Mouse (Mus musculus) embryo, embryonic 10 days (tissue): ENCODE measurements at regions not wholly inside any gene's neighbourhood (a gene's known extent, or its start where the extent isn't known, plus 50 kb on each side); places are given as distances from the start of the nearest gene placed in this dataset.

Source experiments
- DNase-seq: peaks from one replicate; pipeline ENCODE4 v3.0.0-alpha.2; 2015; ENCODE audit warnings: low spot score

DNA sequence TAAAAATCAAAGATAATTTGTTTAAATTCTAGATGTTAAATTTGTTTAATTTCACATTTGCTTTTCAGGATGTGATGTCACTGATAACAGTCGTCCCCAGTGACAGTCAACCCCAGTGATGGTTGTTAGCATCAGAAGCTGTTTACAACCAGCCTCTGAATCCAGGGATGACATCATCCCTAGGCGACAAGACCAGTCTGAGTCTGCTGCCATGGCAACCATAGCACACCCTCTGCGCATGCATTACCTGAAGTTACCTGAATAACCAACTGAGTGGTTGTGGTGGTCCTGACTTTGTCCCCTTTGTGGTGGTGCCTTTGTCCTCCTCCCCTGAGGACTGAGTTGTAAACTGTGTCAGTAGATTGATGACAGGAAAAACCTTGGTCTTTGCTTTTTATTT lies 92.0 kb upstream of the Zfp644 start:
- peak; percentile 43 for DNase-seq

DNA sequence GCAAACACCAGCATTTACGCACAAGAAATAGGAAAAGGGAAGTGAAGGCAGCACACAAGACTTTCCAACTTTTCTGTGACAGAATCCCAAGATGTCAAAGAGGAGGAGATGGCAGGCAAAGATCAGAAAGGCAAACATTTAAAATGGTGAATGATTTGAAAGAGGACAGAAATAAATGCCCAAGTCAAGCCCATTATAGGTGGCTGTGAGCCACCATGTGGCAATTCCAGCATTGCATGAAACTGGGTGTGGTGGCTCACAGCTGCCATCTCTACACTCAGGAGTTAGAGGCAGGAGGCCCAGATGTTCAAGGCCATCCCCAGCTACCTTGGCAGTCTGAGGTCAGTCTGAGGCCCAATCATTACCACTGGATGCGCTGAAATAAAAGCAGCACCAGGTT lies 88.0 kb upstream of the Zfp644 start:
- peak; percentile 47 for DNase-seq

DNA sequence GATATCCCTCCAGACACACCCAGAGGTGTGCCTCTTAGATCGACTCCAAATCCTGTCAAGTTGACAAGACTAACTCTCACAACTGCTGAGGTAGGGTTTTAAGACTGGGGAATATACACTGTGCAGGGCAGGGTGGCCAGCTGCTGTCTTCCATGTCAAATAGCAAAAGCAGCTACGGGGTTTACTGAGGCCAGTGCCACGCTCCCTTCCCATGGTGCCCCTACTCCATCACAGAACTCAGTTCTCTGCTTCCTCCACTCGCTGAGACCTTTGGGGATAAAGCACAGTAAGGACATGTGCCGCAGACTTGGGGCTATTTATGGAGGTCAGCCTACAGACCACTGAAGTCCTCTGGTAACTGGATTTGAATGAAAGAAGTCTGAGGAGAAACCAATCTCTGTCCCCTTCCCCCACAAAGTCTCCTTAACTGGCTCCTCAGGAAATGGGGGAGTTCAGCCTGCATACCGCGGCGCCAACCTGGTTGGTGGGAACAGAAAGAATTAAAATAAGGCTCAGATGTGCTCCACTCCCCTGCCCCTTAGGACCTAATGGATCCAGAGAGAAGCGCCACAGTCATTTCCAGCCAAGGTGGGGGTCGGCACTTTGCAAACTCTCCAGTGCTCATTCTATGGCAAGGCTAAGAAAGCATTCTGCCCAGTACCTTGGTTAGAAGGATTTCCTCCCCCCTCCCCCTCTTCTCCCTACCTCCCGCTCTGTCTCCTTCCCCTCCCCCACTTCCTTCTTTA lies 87.0 kb upstream of the Zfp644 start:
- DNase-seq, result peak; percentile 42

DNA sequence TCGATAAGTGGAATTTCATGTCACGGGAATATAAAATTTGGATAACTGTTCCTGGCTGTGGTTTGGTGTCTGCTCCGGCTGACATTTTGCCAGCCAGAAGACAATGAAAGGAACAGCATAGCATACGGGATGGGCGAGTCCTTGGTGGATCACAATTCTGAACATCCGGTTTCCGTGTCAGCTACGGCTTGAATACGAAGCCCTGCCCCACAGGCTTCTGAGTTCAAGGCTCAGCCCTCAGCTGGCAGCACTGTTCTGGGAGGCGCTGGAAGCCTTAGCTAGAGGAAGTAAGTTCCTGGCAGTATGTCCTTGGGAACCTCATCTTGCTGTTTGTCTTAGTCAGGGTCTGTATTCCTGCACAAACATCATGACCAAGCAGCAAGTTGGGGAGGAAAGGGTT lies 83.7 kb upstream of the Zfp644 start:
- DNase-seq, result no peak

DNA sequence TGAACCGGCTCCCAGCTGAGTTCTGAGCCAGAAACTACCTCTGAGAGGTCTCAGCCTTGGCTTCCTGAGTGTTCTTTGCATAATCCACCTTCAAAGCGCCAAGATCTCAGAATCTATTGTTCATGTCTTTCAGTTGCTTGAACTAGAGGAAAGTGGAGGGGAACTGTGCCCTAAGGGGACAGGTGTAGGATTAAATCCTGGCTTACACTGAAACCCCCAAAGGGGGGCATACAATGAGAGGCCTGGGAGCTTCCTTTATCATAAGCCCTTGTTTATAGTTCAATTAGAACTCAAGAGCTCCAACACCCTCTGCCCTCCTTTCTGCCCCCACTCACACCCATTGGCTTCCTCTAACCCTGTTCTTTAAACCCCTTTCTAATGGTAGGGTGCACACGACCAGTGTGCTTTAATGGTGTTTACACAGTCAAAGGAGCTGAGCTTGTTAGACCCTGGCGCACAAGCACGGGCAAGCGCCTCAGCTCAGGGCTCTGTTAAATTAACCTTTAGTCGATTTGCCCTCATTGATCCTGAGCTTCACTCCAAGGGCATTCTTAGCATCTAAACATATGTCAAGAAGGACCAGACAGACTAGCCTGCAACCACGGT lies 81.2 kb upstream of the Zfp644 start:
- DNase-seq, result no peak

DNA sequence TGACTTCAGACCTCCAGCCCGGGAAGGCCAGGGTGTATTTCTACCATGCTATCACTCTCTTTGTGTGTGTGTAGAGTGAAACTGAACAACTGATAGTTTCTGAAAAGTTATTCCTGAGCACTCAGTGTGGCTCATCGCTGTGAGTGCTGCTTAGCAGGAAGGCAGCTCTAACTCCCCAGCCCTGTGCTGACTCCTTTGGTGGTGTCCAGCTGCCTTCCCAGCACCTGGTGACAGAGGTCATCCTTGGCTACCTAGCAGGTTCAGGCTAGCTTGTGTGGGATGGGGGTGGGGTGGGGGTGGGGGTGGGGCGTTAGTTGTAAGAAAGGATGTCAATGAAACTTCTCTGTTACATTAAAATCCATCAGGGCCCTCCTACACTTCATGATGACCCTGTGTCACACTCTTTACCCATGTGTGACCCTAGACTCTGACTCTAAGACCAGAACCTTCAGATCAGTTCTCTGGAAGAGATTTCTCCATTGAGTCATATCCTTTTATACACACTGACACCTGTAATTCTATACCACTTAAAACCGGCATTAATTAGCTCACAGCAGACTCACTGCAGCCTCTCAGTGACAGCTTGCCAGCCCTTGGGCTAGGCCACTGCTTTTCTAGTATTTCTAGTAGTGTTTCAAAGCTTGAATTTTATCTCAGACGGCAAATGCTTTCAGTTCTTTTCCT lies 78.1 kb upstream of the Zfp644 start:
- no peak for DNase-seq

DNA sequence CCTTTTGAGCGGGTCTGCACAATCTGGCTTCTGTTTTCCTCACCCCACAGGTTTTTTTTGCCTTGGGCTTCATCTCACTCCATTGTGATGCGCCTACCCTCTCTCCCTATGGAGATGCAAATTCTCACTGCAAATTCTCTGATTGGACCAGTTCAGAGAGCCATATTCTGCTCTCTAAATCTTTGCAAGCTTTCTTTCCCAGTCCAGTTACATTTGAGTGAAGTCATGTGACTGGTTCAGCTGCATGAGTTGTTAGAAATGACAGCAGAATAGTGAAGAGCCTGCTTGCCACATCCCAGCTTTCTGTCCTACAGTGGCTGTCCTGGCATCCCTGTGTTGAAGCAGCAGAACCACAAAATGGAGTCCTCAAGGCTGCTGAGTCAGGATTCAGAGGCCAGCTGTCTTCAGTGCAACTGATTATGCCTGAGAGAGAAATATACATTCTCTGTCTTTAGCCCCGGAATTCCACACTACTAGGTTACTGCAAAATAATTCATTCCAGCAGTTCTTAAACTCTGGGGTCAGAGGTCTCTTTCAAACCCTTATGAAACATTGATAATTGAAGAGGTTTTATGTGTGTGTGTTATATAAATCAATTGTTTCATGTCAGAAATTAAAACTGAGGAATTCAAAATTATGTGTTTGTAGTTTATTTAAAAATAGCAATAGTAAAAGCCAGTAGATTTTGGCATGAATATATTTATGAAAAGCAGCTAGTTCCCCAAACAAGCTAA lies 76.3 kb upstream of the Zfp644 start:
- DNase-seq, result peak; percentile 50

DNA sequence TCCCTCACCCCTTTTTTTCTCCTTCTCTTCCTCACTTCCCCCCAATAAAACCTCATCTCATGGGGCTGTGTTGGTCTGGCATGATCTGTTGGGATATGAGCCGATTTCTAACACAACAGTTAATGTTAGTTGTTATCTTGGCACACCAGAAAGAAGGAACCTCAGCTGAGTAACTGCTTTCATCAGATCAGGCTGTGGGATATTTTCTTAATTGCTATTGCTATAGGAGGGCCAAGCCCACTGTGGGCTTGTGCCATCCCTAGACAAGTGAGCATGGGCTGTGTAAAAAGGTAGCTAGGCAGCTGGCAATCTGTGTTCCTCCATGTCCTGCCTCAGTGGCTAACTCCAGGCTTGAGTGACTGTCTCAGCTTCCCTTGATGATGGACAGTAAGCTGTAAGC lies 73.9 kb upstream of the Zfp644 start:
- no peak for DNase-seq

DNA sequence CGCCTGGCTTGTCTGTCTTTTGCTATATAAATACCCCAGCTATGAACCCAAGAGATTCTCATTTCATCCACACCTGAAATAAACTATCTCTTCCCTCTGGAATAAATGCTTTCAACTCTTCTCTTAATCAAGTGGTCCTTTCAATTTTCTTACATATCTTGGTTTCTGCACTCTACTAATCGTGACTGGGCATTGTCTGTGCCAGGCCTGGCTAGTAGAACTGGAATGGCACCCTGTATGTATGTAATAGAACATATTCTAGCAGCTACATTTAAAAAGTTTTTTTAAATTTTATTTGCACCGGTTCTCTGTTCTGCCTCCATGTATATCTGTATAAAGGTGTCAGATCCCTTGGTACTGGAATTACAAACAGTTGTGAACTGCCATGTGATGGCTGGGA lies 68.2 kb upstream of the Zfp644 start:
- no peak for DNase-seq

DNA sequence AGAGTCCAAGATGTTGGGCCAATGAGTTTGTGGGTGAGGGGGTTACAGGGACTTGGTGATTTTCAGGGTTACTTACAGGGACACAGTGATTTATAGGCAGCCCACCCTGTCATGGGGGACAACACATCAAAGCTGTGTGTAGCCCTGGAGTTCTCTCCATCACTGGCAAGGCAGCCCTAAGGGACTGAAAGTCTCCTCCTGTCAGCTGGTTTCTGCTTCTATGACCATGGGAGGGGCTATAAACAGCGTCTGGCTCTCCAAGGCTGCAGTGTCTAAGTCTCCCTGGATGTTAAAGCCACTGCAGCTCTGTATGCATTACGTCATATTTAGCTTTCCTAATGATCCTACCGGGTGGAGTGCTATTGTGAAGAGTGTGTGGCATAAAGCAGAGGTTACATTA lies 66.2 kb upstream of the Zfp644 start:
- DNase-seq, result no peak

DNA sequence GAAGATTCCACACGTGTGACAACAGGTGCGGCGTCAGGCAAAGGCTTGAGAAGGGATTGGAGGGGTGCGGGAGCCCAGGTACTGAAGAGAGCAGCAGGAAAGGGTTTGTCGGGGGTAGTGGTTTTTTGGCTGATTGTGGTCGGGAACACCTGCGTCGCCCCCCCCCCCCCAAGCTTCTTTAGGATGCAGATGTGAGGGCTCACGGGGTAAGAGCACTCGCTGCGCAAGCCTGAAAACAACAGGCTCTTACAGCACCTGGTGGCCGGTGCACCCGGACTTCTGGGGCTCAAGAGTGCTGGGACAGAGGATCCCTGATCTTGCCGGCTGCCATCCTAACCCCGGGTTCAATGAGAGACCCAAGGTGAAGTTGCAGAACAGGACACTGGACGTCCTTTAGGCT lies 60.9 kb upstream of the Zfp644 start:
- DNase-seq, result no peak

DNA sequence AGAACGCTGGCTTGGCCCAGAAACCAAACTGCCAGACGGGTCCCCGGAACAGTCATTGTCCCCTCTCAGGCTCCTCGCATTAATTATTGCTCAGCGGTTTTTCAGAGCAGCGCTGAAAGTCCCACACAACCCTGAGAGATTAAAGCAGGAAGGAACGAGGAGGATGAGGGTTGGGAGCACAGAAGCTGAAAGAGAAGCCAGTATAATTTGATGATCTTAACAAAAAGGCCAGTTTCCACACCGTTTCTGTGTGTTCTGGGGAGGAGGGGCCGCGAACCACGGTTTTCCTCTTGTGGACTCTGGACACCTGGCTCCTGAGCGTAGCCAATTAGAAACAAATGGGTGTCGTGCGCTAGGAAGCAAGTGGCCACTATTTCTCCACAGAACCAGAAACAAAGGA lies 60.3 kb upstream of the Zfp644 start:
- DNase-seq, result peak; percentile 43

DNA sequence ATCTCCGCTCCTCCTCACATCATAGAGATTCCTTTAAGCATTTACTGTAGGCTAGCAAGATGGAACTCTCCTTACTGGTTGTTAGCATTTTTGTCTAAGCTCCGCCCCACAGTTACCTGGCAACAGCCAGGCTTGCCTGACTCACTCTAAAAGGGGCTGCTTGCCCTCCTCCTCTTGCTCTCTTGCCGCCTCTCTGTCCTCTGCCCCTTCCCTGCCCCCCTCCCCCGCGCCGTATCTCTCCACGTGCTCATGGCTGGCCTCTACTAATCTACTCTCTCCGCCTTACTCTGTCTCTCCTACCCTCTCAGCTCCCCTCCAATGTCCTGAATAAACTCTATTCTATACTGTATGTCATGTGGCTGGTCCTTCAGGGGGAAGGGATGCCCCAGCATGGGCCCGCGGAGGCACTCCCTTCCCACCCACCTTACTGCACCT lies 59.9 kb upstream of the Zfp644 start:
- DNase-seq, result peak; percentile 84

DNA sequence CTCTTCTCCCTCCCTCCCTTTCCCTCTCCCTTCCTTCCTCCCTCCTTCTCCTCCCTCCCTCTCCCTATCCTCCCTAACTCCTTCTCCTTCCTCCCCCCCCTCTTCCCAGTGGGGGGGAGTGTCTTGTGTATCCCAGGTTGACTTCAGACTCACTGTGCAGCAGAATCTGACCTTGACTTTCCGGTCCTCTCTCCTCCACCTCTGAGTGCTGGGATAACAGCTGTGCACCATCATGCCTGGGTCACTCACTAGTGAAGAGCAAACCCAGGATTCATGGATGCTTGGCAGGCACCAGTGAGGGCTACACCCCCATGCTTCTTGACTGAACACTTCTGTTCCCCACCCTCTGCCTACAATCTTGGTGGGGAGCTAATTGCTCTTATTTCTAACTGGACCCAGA lies 56.2 kb upstream of the Zfp644 start:
- DNase-seq, result no peak

DNA sequence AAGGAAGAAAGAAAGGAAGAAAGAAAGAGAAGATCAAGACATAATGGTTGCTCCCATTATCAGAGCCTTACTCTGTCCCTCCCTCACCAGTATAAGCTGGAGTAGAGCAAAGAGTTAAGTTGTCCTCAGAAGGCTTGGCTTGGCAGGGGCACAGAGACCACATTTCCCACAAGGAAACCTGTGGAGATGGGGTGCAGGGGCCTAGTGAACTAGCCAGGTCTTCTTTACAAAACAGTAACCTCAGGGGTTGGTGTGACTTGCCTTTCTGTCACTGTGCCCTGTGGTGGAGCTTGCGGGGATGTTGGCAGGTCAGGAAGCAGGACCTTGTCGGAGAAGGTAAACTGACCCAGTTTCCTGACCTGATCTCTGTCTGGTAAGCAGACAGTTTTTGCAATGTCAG lies 53.1 kb upstream of the Zfp644 start:
- no peak for DNase-seq

DNA sequence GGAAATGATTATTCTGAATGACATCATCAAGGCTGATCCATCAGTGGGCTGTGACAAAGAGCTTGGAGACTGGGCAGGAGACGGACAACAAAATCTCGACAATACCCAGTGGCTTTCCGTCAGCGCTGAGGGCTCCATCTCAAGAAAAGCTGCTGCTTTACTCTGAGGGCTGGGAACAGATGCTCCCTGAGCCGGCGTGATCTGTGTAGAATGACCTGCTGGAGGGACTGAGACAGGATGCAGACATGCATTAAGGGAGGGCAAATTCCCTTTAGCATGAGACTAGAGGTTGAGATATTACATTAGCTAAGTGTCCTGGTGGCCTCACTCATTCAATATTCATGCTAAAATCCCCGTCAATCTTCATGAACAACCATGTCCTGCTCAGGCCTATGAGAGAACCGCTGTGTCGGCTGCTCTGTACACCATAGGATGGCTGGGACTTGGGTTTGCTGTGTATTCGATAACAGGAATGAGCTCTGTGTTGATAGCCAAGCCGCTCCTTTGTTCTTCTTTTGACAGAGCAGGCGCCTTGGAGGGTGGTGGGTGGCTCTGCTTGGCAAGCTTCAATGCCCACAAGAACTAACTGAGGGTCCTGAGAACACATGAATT lies 51.5 kb upstream of the Zfp644 start:
- DNase-seq, result no peak
